Mouse (Mus musculus) neural tube, embryonic 13.5 days (tissue): Measurements from ENCODE around the gene Myo7a. TPM values are rescaled to one million over a fixed set of nuclear protein-coding genes. Genes with fewer than 3 reads are reported as not detected.

Experiments used
- ATAC-seq: fragments of 200-750 bp; cut with Nextera tagmentation; 2 replicates; pipeline ENCODE4 v1.8.0; 2017; ENCODE audit warnings: low read depth, mild to moderate bottlenecking, moderate TSS enrichment, moderate library complexity
- H3K27ac ChIP-seq: fragments of 300-500 bp; sonication (generic); replicated peaks from 2 replicates; pipeline ENCODE4 v1.5.1; 2015; ENCODE audit warnings: moderate library complexity, mild to moderate bottlenecking, inconsistent platforms
- H3K27me3 ChIP-seq: fragments of 300-500 bp; sonication (generic); 2 replicates; pipeline ENCODE4 v1.6.1; 2015; ENCODE audit warnings: mild to moderate bottlenecking, inconsistent platforms
- H3K36me3 ChIP-seq: fragments of 300-500 bp; sonication (generic); 2 replicates; pipeline ENCODE4 v1.6.1; 2015; ENCODE audit warnings: mild to moderate bottlenecking, inconsistent platforms
- H3K4me1 ChIP-seq: fragments of 300-500 bp; sonication (generic); replicated peaks from 2 replicates; pipeline ENCODE4 v1.6.1; 2015; ENCODE audit warnings: inconsistent platforms
- H3K4me2 ChIP-seq: fragments of 300-500 bp; sonication (generic); 2 replicates; pipeline ENCODE4 v1.6.1; 2015; ENCODE audit warnings: inconsistent platforms, mild to moderate bottlenecking, moderate library complexity
- H3K4me3 ChIP-seq: fragments of 300-500 bp; sonication (generic); 2 replicates; pipeline ENCODE4 v1.5.1; 2015; ENCODE audit warnings: mild to moderate bottlenecking, inconsistent platforms
- H3K9ac ChIP-seq: fragments of 300-500 bp; sonication (generic); 2 replicates; pipeline ENCODE4 v1.6.1; 2015; ENCODE audit warnings: moderate library complexity, mild to moderate bottlenecking, inconsistent platforms
- H3K9me3 ChIP-seq: fragments of 300-500 bp; sonication (generic); 2 replicates; pipeline ENCODE4 v1.6.1; 2016; ENCODE audit warnings: inconsistent platforms
- WGBS: fragments of 180-500 bp; shearing (Covaris S2); methylation state at CpG from one replicate; pipeline ENCODE4 v1.1.7; 2015; 5-methylcytosine and 5-hydroxymethylcytosine counted together
- polyA plus RNA-seq: library from polyadenylated mRNA; unstranded; fragments of >200 nt; fragmentation: Nextera tagmentation; extraction: Ambion mirVana; gene quantifications from 2 replicates; pipeline ENCODE4 v1.2.1, GENCODE M21; 2015

Myo7a gene
- polyA plus RNA-seq, 1 experiment from 2014 or later: 14.6 TPM

DNA sequence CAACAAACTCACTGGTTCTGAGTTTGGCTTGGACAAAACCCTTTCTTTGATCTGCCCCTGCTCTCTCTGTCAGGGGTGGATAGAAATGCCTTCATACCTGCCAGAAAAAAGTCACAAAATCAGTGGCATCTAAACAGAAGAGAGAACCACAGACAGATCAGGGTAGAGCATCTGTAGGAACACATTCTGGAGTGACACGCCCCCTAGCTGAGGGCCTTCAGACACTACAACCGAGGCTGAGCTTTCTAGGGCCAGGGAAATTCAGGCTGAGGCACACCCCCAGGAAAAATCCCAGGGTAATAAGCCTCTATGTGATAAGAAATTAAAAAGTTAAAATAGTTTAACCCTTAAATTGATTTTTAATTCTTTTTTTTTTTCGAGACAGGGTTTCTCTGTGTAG lies 34.0 kb upstream of the Myo7a start:
- Histone ChIP-seq H3K27ac (no peak overlapping the region), H3K9me3 (no peaks in the 10 kb centered on the region), H3K27me3 (no peaks in the 10 kb centered on the region), H3K4me1 (peaks cover 62% of the 10 kb centered on the region), H3K9ac (no peak overlapping the region), H3K4me3 (no peak overlapping the region), H3K36me3 (no peaks in the 10 kb centered on the region), H3K4me2 (no peak overlapping the region)
- ATAC-seq: no peak
- WGBS: 37% methylated on average over 3 of the region's 3 CpGs

DNA sequence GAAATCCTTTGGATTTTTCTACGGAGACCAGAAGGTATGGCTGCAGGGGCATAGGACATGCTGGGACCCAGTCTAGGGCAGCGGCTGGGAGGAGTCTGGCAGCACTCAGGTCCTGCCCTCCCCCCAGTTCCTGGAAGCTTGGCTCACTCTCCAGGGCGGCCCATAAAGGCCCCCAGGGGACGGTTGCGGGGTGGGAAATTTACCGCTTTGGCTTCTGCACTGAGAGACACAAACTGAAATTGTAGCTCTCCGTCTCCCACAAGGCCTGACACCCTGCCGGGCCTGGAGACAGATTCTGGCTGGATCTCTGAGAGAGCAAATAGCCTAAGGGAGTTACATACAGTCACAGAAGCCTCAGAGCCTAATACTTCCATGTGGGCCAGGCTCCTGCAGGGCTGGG lies 33.1 kb upstream of the Myo7a start:
- Histone ChIP-seq H3K9me3 (no peaks in the 10 kb centered on the region), H3K27ac (no peak overlapping the region), H3K36me3 (no peaks in the 10 kb centered on the region), H3K27me3 (no peaks in the 10 kb centered on the region), H3K9ac (0 out of 2 replicates have a peak overlapping the region, but pooled peaks have one; percentile 31), H3K4me3 (no peak overlapping the region), H3K4me1 (peaks cover 53% of the 10 kb centered on the region), H3K4me2 (no peak overlapping the region)
- no peak for ATAC-seq
- WGBS: 49% methylated on average over 8 of the region's 8 CpGs

DNA sequence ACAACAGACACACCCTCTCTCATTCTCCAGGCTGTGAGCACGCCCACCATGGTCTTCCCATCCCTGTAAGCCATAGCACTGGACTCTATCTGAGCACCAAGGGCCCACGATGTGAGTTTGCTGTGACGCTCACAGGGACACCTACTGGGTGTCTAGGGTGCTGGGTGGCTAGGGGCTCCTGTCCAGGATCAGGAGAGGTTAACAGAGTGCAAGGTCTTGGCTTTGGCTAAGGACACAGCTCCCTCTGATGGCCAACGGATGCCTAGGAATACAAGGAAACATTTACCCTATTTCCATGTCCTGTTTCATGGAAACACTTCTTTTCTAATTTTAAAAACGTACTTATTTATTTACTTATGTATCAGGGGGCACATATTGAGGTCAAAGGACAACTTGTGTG lies 31.2 kb upstream of the Myo7a start:
- H3K9ac ChIP-seq: no peak overlapping the region
- WGBS: 47% methylated on average over 5 of the region's 5 CpGs
- H3K4me2 ChIP-seq: no peak overlapping the region
- no peaks in the 10 kb centered on the region for H3K36me3 ChIP-seq
- ATAC-seq: no peak
- peaks cover 35% of the 10 kb centered on the region for H3K4me1 ChIP-seq
- H3K27ac ChIP-seq: no peak overlapping the region
- H3K27me3 ChIP-seq: no peaks in the 10 kb centered on the region
- H3K9me3 ChIP-seq: no peaks in the 10 kb centered on the region
- no peak overlapping the region for H3K4me3 ChIP-seq

DNA sequence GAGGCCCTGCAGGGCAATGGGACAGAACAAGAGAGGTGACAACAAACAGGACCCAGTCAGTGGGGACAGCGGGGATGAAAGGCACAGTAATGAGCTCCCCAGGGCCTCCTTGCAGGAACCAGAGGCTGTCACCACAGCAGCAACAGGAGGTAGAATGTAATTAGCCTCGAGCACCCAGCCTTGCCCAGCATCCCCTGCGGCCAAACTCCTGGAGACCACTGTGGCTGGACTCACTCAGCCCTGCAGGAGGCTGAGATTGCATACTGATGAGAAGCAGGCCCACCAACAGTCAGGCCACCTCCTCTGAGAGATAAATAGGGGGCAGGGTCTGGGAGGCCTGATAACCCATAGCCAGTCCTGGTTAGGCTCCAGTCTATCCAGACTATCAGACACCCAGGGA lies 30.5 kb upstream of the Myo7a start:
- ATAC-seq: no peak

DNA sequence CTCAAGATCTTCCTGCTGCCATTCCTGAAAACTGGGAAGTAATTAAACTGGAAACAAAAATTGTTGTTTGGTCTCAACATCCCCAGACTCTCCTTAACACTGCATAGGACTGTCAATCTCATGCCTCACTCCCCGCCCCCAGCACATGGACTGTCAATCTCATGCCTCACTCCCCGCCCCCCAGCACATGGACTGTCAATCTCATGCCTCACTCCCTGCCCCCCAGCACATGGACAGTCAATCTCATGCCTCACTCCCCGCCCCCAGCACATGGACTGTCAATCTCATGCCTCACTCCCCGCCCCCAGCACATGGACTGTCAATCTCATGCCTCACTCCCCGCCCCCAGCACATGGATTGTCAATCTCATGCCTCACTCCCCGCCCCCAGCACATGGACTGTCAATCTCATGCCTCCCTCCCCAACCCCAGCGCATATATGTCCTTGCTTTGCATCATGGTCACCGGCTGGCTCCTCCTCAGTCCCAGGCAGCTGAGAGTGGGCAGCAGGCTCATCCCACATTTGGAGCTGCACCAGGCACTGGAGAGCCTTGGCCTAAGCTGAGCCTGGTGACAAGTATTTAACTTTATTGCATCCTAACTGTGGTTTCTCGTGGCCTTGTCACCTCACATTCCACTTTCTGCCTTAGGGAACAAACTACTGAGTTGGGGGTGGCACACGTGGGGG lies 29.5 kb upstream of the Myo7a start:
- Histone ChIP-seq H3K4me2 (no peak overlapping the region), H3K9me3 (no peaks in the 10 kb centered on the region), H3K4me3 (no peak overlapping the region), H3K9ac (no peak overlapping the region), H3K36me3 (0 out of 2 replicates have a peak, but pooled peaks cover 4% of the 10 kb centered on the region), H3K4me1 (peaks cover 35% of the 10 kb centered on the region), H3K27ac (no peak overlapping the region), H3K27me3 (no peaks in the 10 kb centered on the region)
- 74% methylated on average over 9 of the region's 10 CpGs for WGBS
- no peak for ATAC-seq

More for the DNA sequence above, 30.5 kb upstream of the Myo7a start:
- Histone ChIP-seq H3K36me3 (0 out of 2 replicates have a peak, but pooled peaks cover 4% of the 10 kb centered on the region), H3K4me2 (no peak overlapping the region), H3K4me1 (peaks cover 35% of the 10 kb centered on the region), H3K27ac (no peak overlapping the region), H3K9ac (no peak overlapping the region), H3K27me3 (no peaks in the 10 kb centered on the region), H3K9me3 (no peaks in the 10 kb centered on the region), H3K4me3 (no peak overlapping the region)
- WGBS: 18% methylated on average over 3 of the region's 3 CpGs

DNA sequence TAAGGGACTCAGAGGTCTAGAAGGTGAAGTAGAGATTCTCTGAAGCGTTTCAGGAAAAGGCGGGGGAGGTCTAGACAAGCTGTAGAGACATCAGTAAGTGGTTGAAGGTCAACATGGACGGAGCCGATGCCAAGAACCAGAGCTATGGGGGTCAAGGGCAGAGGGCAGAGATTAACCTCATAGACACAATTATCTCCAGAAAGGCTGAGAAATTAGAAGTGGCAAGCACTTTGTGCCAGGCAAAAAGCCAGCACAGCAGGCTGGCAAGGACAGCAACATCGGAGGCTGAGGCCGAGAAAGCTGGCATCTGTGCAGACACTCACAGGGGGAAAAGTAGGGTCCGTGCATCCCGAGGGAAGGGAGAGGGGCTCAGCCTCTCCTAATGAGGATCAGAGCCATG lies 28.4 kb upstream of the Myo7a start:
- H3K9ac ChIP-seq: no peak overlapping the region
- H3K4me1 ChIP-seq: peaks cover 37% of the 10 kb centered on the region
- H3K4me2 ChIP-seq: no peak overlapping the region
- ATAC-seq: no peak
- H3K9me3 ChIP-seq: no peaks in the 10 kb centered on the region
- 0 out of 2 replicates have a peak, but pooled peaks cover 4% of the 10 kb centered on the region for H3K36me3 ChIP-seq
- H3K4me3 ChIP-seq: no peak overlapping the region
- WGBS: 78% methylated on average over 8 of the region's 8 CpGs
- no peak overlapping the region for H3K27ac ChIP-seq
- H3K27me3 ChIP-seq: no peaks in the 10 kb centered on the region

DNA sequence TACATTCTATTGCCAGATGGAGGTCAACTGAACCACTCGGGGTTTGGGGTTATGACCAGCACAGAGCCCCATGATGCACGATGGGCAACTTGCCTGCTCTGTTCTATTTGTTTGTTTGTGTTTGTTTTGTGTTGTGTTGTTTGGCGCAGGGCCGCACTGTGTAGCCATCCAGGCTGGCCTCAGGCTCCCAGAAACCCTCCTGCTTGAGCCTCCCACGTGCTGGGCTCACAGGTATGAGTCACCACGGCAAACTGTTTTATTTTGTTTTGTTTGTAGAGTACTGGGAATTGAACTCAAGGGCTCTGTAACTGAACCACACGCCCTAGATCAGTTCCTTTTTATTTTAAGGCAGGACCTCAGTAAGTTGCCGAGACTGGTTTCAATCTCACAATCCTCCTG lies 27.1 kb upstream of the Myo7a start:
- Histone ChIP-seq H3K27ac (no peak overlapping the region), H3K9me3 (no peaks in the 10 kb centered on the region), H3K4me2 (no peak overlapping the region), H3K9ac (no peak overlapping the region), H3K36me3 (0 out of 2 replicates have a peak, but pooled peaks cover 4% of the 10 kb centered on the region), H3K27me3 (no peaks in the 10 kb centered on the region), H3K4me3 (no peak overlapping the region), H3K4me1 (peaks cover 37% of the 10 kb centered on the region)
- 84% methylated on average over 8 of the region's 8 CpGs for WGBS
- ATAC-seq: no peak

DNA sequence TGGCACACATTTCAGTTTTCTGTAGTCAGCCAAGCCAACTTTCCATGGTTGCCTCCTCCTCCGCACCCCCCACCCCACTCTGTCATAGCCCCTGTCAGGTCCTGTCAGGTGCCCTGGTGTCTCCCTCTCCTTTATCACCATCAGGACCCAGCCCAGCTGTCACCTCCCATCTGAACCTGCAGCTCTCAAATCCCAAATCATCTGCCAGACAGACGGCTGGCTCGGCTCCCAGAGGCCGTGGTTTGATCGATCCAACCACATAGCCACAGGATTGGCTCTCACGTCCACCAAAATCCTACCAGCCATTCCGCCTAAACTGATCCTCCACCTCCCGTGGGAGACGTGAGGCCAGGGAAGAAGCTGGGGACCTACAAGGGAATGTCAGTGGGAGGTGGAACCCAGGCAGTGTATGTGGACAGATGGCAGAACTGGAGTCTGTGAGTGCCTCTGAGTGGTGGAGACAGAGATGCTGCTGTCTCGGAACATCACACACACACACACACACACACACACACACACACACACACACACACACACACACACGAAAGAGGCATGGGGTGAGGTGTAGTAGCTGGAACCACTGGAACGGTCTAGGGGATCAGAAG lies 26.6 kb upstream of the Myo7a start:
- no peak for ATAC-seq
- H3K9me3 ChIP-seq: no peaks in the 10 kb centered on the region
- H3K36me3 ChIP-seq: 0 out of 2 replicates have a peak, but pooled peaks cover 4% of the 10 kb centered on the region
- H3K4me2 ChIP-seq: no peak overlapping the region
- H3K9ac ChIP-seq: no peak overlapping the region
- H3K4me1 ChIP-seq: peaks cover 36% of the 10 kb centered on the region
- H3K27ac ChIP-seq: no peak overlapping the region
- WGBS: 86% methylated on average over 11 of the region's 12 CpGs
- H3K27me3 ChIP-seq: no peaks in the 10 kb centered on the region
- no peak overlapping the region for H3K4me3 ChIP-seq

DNA sequence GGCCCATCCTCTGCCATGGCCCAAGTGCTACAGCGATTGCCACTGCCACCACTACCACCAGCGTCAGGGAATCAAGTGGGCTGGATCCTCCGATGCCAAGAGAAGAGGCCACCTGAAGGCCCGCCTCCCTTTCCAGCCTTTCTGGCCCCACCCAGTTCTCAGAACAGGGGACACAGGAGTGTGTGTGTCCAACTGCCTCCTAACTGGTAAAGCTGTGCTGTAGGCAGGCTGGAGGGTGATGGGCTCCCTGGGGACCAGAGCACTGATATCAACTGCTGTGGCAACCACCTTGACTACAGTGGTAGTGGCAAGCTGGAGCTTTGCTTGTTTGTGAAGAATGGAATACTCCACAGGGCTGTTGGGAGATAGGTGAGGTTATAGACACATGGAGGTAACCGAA lies 26.1 kb upstream of the Myo7a start, which contains the start of gene Omp:
Gene Omp, minus strand, starts transcription at position 101 of the 400 bp plus-strand sequence.
- Histone ChIP-seq H3K9ac (no peak within 1 kb of the TSS), H3K4me2 (no peak within 1 kb of the TSS), H3K36me3 (0 out of 2 replicates have a peak, but pooled peaks cover 4% of the 10 kb centered on the region), H3K27ac (no peak within 1 kb of the TSS), H3K9me3 (no peaks in the 10 kb centered on the region), H3K4me3 (no peak within 1 kb of the TSS), H3K4me1 (peaks cover 38% of the 10 kb centered on the region), H3K27me3 (no peaks in the 10 kb centered on the region)
- ATAC-seq: no peak
- WGBS: 92% methylated on average over 5 of the region's 5 CpGs

DNA sequence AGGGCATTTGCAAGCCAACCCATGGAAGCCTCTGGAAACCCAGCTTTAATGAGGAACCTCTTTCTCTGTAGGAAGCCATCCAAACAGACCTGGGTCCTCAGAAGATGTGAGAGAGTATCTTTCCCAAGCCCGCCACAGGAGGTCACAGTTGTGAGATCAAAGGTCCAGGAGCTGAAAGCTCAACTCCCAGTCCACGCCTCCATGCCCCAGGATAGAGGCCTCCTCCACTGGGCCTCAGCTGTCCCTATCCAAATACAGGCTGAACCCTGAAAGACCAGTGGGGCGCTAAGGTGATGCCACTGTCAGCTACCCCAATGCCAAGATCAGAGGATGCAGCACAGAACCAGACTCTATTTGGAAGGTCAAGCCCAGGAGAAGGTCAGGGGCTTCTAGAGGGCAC lies 23.3 kb upstream of the Myo7a start:
- no peak overlapping the region for H3K4me2 ChIP-seq
- WGBS: 62% methylated on average over 3 of the region's 3 CpGs
- no peak overlapping the region for H3K9ac ChIP-seq
- peaks cover 39% of the 10 kb centered on the region for H3K4me1 ChIP-seq
- 0 out of 2 replicates have a peak overlapping the region, but pooled peaks have one; percentile 13 for H3K27ac ChIP-seq
- ATAC-seq: no peak
- H3K36me3 ChIP-seq: 0 out of 2 replicates have a peak, but pooled peaks cover 4% of the 10 kb centered on the region
- H3K27me3 ChIP-seq: no peaks in the 10 kb centered on the region
- H3K4me3 ChIP-seq: no peak overlapping the region
- H3K9me3 ChIP-seq: no peaks in the 10 kb centered on the region

DNA sequence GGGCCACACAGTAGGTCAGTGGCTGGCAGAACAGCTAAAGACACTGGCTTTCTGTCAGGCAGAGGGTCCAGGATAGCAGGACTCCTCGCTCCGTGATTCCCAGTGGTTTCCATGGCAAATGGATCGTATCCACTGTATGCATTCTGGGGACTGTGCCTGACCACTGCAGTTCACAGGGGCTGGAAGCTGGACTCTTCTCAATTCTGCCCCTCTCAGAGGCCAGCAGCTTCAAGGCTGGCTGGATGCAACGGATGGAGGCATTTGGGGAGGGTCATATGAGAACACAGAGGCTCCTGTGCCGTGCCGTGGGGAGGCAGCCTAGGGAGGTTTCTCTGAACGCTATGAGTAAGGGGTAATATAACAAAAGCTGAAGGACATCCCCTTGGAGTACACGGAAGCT lies 22.9 kb upstream of the Myo7a start:
- Histone ChIP-seq H3K9me3 (no peaks in the 10 kb centered on the region), H3K27ac (0 out of 2 replicates have a peak overlapping the region, but pooled peaks have one; percentile 13)

DNA sequence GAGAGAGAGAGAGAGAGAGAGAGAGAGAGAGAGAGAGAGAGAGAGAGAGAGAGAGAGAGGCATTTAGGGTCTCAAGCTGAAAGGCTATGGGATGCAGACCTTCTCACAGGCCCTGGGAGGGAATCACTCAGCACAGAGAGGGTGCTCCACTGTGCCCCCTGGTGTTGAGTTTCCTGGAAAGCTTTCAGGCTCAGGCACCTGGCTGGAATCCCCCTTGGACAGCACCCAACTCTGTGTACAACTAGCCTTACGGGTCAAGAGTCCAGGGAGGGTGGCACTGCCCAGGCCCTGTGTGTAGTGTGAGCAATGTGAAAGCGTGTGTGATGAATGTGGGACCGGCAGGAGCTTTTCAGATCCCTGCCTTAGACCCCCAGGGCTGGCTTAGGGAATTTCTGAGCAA lies 21.9 kb upstream of the Myo7a start:
- no peaks in the 10 kb centered on the region for H3K9me3 ChIP-seq
- 0 out of 2 replicates have a peak, but pooled peaks have one; percentile 13 for ATAC-seq
- no peaks in the 10 kb centered on the region for H3K27me3 ChIP-seq
- H3K9ac ChIP-seq: no peak overlapping the region
- 0 out of 2 replicates have a peak, but pooled peaks cover 4% of the 10 kb centered on the region for H3K36me3 ChIP-seq
- H3K4me3 ChIP-seq: no peak overlapping the region
- WGBS: 66% methylated on average over 3 of the region's 3 CpGs
- H3K27ac ChIP-seq: no peak overlapping the region
- H3K4me1 ChIP-seq: peaks cover 42% of the 10 kb centered on the region
- H3K4me2 ChIP-seq: no peak overlapping the region

More for the DNA sequence above, 22.9 kb upstream of the Myo7a start:
- H3K4me2 ChIP-seq: no peak overlapping the region
- ATAC-seq: peak; percentile 34; the same call in 1 of the 2 replicates
- peaks cover 42% of the 10 kb centered on the region for H3K4me1 ChIP-seq
- no peak overlapping the region for H3K4me3 ChIP-seq
- H3K36me3 ChIP-seq: 0 out of 2 replicates have a peak, but pooled peaks cover 4% of the 10 kb centered on the region
- H3K9ac ChIP-seq: no peak overlapping the region
- H3K27me3 ChIP-seq: no peaks in the 10 kb centered on the region
- 35% methylated on average over 8 of the region's 8 CpGs for WGBS
